Mouse (Mus musculus) CH12.LX (cell line): ENCODE results near the gene Csn1s2a. TPM values are rescaled to one million over a fixed set of nuclear protein-coding genes. Genes with fewer than 3 reads are reported as not detected.

ENCODE experiments used
- DNase-seq: peaks from one replicate; pipeline ENCODE4 v3.0.0-alpha.2; 2013; ENCODE audit errors: extremely low read depth
- H3K27ac ChIP-seq: 2 replicates; pipeline ENCODE4 v1.5.1; 2012; ENCODE audit warnings: low read depth, mild to moderate bottlenecking, control low read depth, moderate library complexity; ENCODE audit not compliant: insufficient read depth
- H3K27me3 ChIP-seq: replicated peaks from 2 replicates; pipeline ENCODE3; 2012; ENCODE audit warnings: inconsistent platforms
- H3K36me3 ChIP-seq, 2 experiments: replicated peaks in 1 of 2; 2 replicates each; pipeline versions ENCODE3 to v1.6.1; 2012; ENCODE audit warnings: inconsistent platforms in 1 of 2, low read length in 1 of 2, mild to moderate bottlenecking in 1 of 2, mixed read lengths in 1 of 2, moderate library complexity in 1 of 2; ENCODE audit not compliant: control insufficient read depth in 1 of 2, insufficient read depth in 1 of 2
- H3K4me1 ChIP-seq, 2 experiments: 2 replicates each; pipeline ENCODE4 v1.6.1; 2012; ENCODE audit warnings: inconsistent platforms in 1 of 2, moderate library complexity in 1 of 2; ENCODE audit not compliant: insufficient read depth in 2 of 2, control insufficient read depth in 1 of 2
- H3K4me2 ChIP-seq: 2 replicates; pipeline ENCODE4 v1.6.1; 2012; ENCODE audit warnings: low read depth, mild to moderate bottlenecking, control low read depth; ENCODE audit not compliant: poor library complexity, insufficient read depth, severe bottlenecking
- H3K4me3 ChIP-seq, 3 experiments: fragments of 150-350 bp in 1 of 3; sonication (generic) in 1 of 3; replicated peaks in 1 of 3; 2 replicates each; pipeline versions ENCODE3 to v1.5.1; 2011 to 2012; ENCODE audit warnings: low read depth in 2 of 3, low read length in 2 of 3, mild to moderate bottlenecking in 2 of 3, moderate library complexity in 2 of 3, control low read depth in 1 of 3, improper control_type of control experiment in 1 of 3, inconsistent platforms in 1 of 3, mixed read lengths in 1 of 3; ENCODE audit not compliant: poor library complexity in 1 of 3
- H3K79me2 ChIP-seq: replicated peaks from 2 replicates; pipeline ENCODE4 v1.6.1; 2012; ENCODE audit warnings: mild to moderate bottlenecking, moderate library complexity; ENCODE audit not compliant: control insufficient read depth, poor library complexity, insufficient read depth, severe bottlenecking; ENCODE audit errors: extremely low read depth
- H3K9ac ChIP-seq: 2 replicates; pipeline ENCODE4 v1.6.1; 2012; ENCODE audit warnings: low read depth, mild to moderate bottlenecking, control low read depth, moderate library complexity; ENCODE audit not compliant: insufficient read depth
- H3K9me3 ChIP-seq: replicated peaks from 2 replicates; pipeline ENCODE3; 2012; ENCODE audit warnings: low read length, inconsistent platforms, mixed read lengths
- BHLHE40 ChIP-seq: IDR thresholded peaks from 2 replicates; pipeline ENCODE4 v1.6.1; 2011; ENCODE audit warnings: mild to moderate bottlenecking, low read depth, low read length, improper control_type of control experiment
- CHD1 ChIP-seq: IDR thresholded peaks from 2 replicates; pipeline ENCODE4 v1.6.1; 2012; ENCODE audit warnings: low read depth, low read length, improper control_type of control experiment, inconsistent platforms
- CTCF ChIP-seq, 2 experiments: IDR thresholded peaks in 1 of 2; conservative IDR thresholded peaks in 1 of 2; 2 replicates each; pipeline ENCODE4 v1.5.1; 2011 to 2012; ENCODE audit warnings: low read depth in 2 of 2, low read length in 2 of 2, improper control_type of control experiment in 1 of 2, inconsistent platforms in 1 of 2, mild to moderate bottlenecking in 1 of 2, moderate library complexity in 1 of 2
- E2F4 ChIP-seq: IDR thresholded peaks from 2 replicates; pipeline ENCODE4 v1.6.1; 2011; ENCODE audit warnings: low read depth, low read length, improper control_type of control experiment; ENCODE audit not compliant: insufficient replicate concordance
- ETS1 ChIP-seq: conservative IDR thresholded peaks from 2 replicates; pipeline ENCODE4 v1.6.1; 2012; ENCODE audit warnings: low read depth, mild to moderate bottlenecking, inconsistent platforms, low read length, improper control_type of control experiment, moderate library complexity
- IRF4 ChIP-seq: IDR thresholded peaks from 2 replicates; pipeline ENCODE4 v1.6.1; 2014; ENCODE audit warnings: low read depth, mild to moderate bottlenecking, inconsistent platforms, low read length, improper control_type of control experiment
- MAFK ChIP-seq: IDR thresholded peaks from 2 replicates; pipeline ENCODE4 v1.6.1; 2011; ENCODE audit warnings: low read length, improper control_type of control experiment; ENCODE audit not compliant: insufficient replicate concordance
- MEF2A ChIP-seq: IDR thresholded peaks from 2 replicates; pipeline ENCODE4 v1.6.1; 2014; ENCODE audit warnings: low read depth, mild to moderate bottlenecking, inconsistent platforms, low read length, improper control_type of control experiment, borderline replicate concordance
- MYC ChIP-seq: IDR thresholded peaks from 2 replicates; pipeline ENCODE4 v1.6.1; 2011; ENCODE audit warnings: low read depth, mild to moderate bottlenecking, improper control_type of control experiment, low read length
- NRF1 ChIP-seq: IDR thresholded peaks from 2 replicates; pipeline ENCODE4 v1.6.1; 2014; ENCODE audit warnings: low read depth, mild to moderate bottlenecking, inconsistent platforms, low read length, improper control_type of control experiment, moderate library complexity
- PAX5 ChIP-seq: IDR thresholded peaks from 2 replicates; pipeline ENCODE4 v1.6.1; 2012; ENCODE audit warnings: low read length, inconsistent platforms, mixed read lengths
- RAD21 ChIP-seq: IDR thresholded peaks from 2 replicates; pipeline ENCODE4 v1.6.1; 2011; ENCODE audit warnings: low read depth, mild to moderate bottlenecking, low read length, improper control_type of control experiment, moderate library complexity
- RCOR1 ChIP-seq: conservative IDR thresholded peaks from 2 replicates; pipeline ENCODE4 v1.6.1; 2012; ENCODE audit warnings: low read depth, mild to moderate bottlenecking, inconsistent platforms, low read length, improper control_type of control experiment
- SIN3A ChIP-seq: IDR thresholded peaks from 2 replicates; pipeline ENCODE4 v1.6.1; 2012; ENCODE audit warnings: low read length, improper control_type of control experiment, inconsistent platforms
- SMC3 ChIP-seq: IDR thresholded peaks from 2 replicates; pipeline ENCODE4 v1.6.1; 2011; ENCODE audit warnings: low read depth, low read length, improper control_type of control experiment
- TCF12 ChIP-seq: IDR thresholded peaks from 2 replicates; pipeline ENCODE4 v1.6.1; 2014; ENCODE audit warnings: low read depth, mild to moderate bottlenecking, inconsistent platforms, low read length, improper control_type of control experiment
- UBTF ChIP-seq: IDR thresholded peaks from 2 replicates; pipeline ENCODE4 v1.6.1; 2012; ENCODE audit warnings: low read depth, mild to moderate bottlenecking, inconsistent platforms, low read length, improper control_type of control experiment, moderate library complexity
- USF1 ChIP-seq: IDR thresholded peaks from 2 replicates; pipeline ENCODE4 v1.6.1; 2014; ENCODE audit warnings: low read depth, mild to moderate bottlenecking, inconsistent platforms, low read length, improper control_type of control experiment
- USF2 ChIP-seq: conservative IDR thresholded peaks from 2 replicates; pipeline ENCODE4 v1.6.1; 2011; ENCODE audit warnings: low read depth, low read length, improper control_type of control experiment
- ZC3H11A ChIP-seq: IDR thresholded peaks from 2 replicates; pipeline ENCODE4 v1.6.1; 2012; ENCODE audit warnings: low read depth, mild to moderate bottlenecking, inconsistent platforms, low read length, improper control_type of control experiment
- ZMIZ1 ChIP-seq: IDR thresholded peaks from 2 replicates; pipeline ENCODE4 v1.6.1; 2012; ENCODE audit warnings: low read depth, mild to moderate bottlenecking, inconsistent platforms, low read length, improper control_type of control experiment
- ZNF384 ChIP-seq: IDR thresholded peaks from 2 replicates; pipeline ENCODE4 v1.6.1; 2012; ENCODE audit warnings: low read depth, low read length, improper control_type of control experiment, inconsistent platforms
- dilution Hi-C: fragments of 300-500 bp; cut with MboI; formaldehyde crosslinking; loops from 2 replicates; pipeline ENCODE4 v1.14.3; 2020; ENCODE audit warnings: low sequenced_read_pairs; ENCODE audit not compliant: extremely low pct_unique_long_range_greater_than_20kb, extremely low pct_ligation_motif_present
- in situ Hi-C: fragments of 300-500 bp; cut with MboI; formaldehyde crosslinking; loops from 3 replicates; pipeline ENCODE4 v1.14.3; 2019; ENCODE audit warnings: low sequenced_read_pairs, low pct_ligation_motif_present, low pct_unique_long_range_greater_than_20kb, mixed read lengths
- polyA plus RNA-seq: library from polyadenylated mRNA; unstranded; fragments of >175 nt; gene quantifications from 2 replicates; pipeline ENCODE4 v1.2.1, GENCODE M21; 2012; ENCODE audit warnings: low read depth; ENCODE audit not compliant: insufficient read length
- total RNA-seq, 2 experiments: library from RNA; depleted of rRNA; stranded (reverse); fragments of 300-350 nt in 1 of 2; fragments of >200 nt in 1 of 2; gene quantifications; 2 replicates each; pipeline ENCODE4 v1.2.3; 2012 to 2014

Gene Csn1s2a
- total and polyA plus RNA-seq, 3 experiments = not detected

DNA sequence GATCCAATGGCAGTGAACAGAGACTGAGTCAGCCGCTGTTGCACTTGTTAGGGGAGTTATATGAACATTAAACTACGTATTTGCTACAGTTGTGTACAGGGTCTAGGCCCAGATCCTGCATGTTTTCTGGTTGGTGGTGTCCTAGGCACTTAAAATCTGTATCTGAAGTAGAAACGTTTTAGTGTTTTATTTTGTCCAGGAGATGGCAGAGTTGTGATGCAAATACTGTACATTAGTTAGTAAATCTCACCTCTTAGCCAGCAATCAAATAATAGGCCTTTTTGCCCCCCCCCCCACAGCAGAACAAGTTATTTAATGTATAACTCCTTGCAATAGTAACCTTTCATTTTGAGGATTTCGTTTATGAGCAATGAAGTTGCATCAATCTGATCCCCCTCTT, 8.4 kb downstream of the Csn1s2a start:
- H3K79me2 ChIP-seq = no peaks in the 10 kb centered on the region
- no peaks in the 10 kb centered on the region for H3K4me1 ChIP-seq
- H3K4me3 ChIP-seq = no peak overlapping the region
- H3K9me3 ChIP-seq = no peaks in the 10 kb centered on the region
- dilution Hi-C loops = no loop called here
- in situ Hi-C loops = no loop called here
- H3K27me3 ChIP-seq = no peaks in the 10 kb centered on the region
- no peak overlapping the region for H3K9ac ChIP-seq
- TF ChIP-seq MYC (no peak), CTCF (conservative IDR thresholded peaks at IDR 0.05 in 1 of 2, IDR thresholded peaks at IDR 0.05 in 1 of 2; ENCODE audit: low read depth in 2 of 2, low read length in 2 of 2) (peak in 1 of 2 experiments; percentile 44; a peak in 2 of 4 replicates), CHD1 (no peak), ZC3H11A (no peak), ZNF384 (no peak), MAFK (no peak), RAD21 (peak; percentile 43), PAX5 (no peak)
- no peak overlapping the region for H3K27ac ChIP-seq
- no peak overlapping the region for H3K4me2 ChIP-seq
- peak; percentile 3 for DNase-seq
- no peaks in the 10 kb centered on the region for H3K36me3 ChIP-seq

DNA sequence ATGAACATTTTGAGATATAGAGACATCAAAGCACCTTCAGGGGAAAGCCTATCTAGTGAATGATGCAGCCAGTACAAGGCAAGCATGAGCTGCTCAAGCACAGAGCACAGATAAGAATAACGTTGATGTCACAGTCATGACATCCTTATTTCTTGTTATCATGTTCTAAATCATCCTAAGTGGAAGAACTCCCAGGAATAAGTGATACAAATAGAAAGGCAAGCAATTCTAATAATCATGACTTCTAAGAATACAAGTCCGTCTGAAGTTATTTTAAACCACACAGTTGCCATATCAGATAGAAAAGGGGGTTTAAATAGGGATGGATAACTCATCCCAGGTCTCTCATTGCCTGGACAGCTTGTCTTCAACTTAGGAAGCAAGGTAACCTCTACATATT, 33.4 kb downstream of the Csn1s2a start, which contains the start of gene Csn1s2b:
Gene Csn1s2b (plus strand): TSS at position 301 of the 400 bp plus-strand sequence.
- in situ Hi-C loops = no loop called here

DNA sequence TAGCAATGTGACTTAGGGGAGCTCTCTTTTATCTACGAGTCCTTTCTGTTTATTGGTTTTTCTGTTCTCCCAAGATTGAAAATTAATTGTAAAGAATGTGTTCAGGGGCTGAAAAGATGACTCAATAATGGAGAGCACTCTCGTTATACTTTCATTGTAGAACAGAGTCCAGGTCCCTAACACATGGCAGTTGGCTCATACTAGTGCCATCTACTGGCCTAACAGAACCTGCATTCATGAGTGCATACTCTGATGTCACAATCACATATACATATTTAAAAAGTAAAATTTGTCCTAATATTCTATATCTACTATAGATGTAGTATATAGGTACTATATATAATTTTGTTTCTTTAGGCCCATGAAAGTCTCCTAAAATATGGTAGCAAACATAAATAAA, 34.9 kb downstream of the Csn1s2a start:
- Histone ChIP-seq H3K4me1 (no peaks in the 10 kb centered on the region), H3K27me3 (no peaks in the 10 kb centered on the region), H3K27ac (no peak overlapping the region), H3K36me3 (no peaks in the 10 kb centered on the region), H3K4me2 (peak overlapping the region; percentile 21; the same call in 1 of the 2 replicates), H3K9ac (no peak overlapping the region), H3K9me3 (no peaks in the 10 kb centered on the region), H3K79me2 (no peaks in the 10 kb centered on the region), H3K4me3 (no peak overlapping the region)
- in situ Hi-C loops = no loop called here
- TF ChIP-seq USF2 (no peak), RAD21 (peak; percentile 32), NRF1 (no peak), MYC (peak; percentile 86), CTCF (conservative IDR thresholded peaks at IDR 0.05 in 1 of 2, IDR thresholded peaks at IDR 0.05 in 1 of 2; ENCODE audit: low read depth in 2 of 2, low read length in 2 of 2) (peak in 1 of 2 experiments; percentile 63; a peak in 2 of 4 replicates), USF1 (no peak), UBTF (no peak), BHLHE40 (no peak), SMC3 (peak; percentile 55)
- peak; percentile 35 for DNase-seq
- dilution Hi-C loops = no loop called here

More for the DNA sequence above, 33.4 kb downstream of the Csn1s2a start, which contains the start of gene Csn1s2b:
- Histone ChIP-seq H3K4me3 (no peak within 1 kb of the TSS), H3K27me3 (no peaks in the 10 kb centered on the region), H3K9ac (no peak within 1 kb of the TSS), H3K9me3 (no peaks in the 10 kb centered on the region), H3K27ac (no peak within 1 kb of the TSS), H3K36me3 (no peaks in the 10 kb centered on the region)
- DNase-seq = no peak
- dilution Hi-C loops = no loop called here
- TF ChIP-seq NRF1 (no peak), USF2 (no peak), IRF4 (no peak), SIN3A (no peak), ZMIZ1 (no peak), CTCF (conservative IDR thresholded peaks at IDR 0.05 in 1 of 2, IDR thresholded peaks at IDR 0.05 in 1 of 2; ENCODE audit: low read depth in 2 of 2, low read length in 2 of 2) (no peak), E2F4 (no peak), TCF12 (no peak), ETS1 (no peak), RCOR1 (no peak), MEF2A (no peak)
- TF ChIP-seq, all 38 proteins: peak for 0
- no peak within 1 kb of the TSS; the same call in 1 of the 2 replicates for H3K4me2 ChIP-seq
- H3K79me2 ChIP-seq = no peaks in the 10 kb centered on the region
- H3K4me1 ChIP-seq = no peaks in the 10 kb centered on the region
